Mouse (Mus musculus) embryonic fibroblast, embryonic 13.5 days (primary cell): ENCODE data around the gene Pgs1. TPM values are rescaled to one million over a fixed set of nuclear protein-coding genes. Genes with fewer than 3 reads are reported as not detected.

ENCODE experiments used
- H3K27ac ChIP-seq: 2 replicates; pipeline ENCODE4 v1.5.1; 2012; ENCODE audit warnings: low read length, control low read depth, inconsistent platforms; ENCODE audit not compliant: insufficient read depth
- H3K4me1 ChIP-seq: 2 replicates; pipeline ENCODE4 v1.6.1; 2011; ENCODE audit warnings: low read length; ENCODE audit not compliant: control insufficient read depth, insufficient read depth
- H3K4me3 ChIP-seq: 2 replicates; pipeline ENCODE4 v1.5.1; 2011; ENCODE audit warnings: mild to moderate bottlenecking, control low read depth, low read length; ENCODE audit not compliant: insufficient read depth
- CTCF ChIP-seq: IDR thresholded peaks from 2 replicates; pipeline ENCODE4 v1.5.1; 2011; ENCODE audit warnings: mild to moderate bottlenecking, control low read depth, low read length, moderate library complexity, borderline replicate concordance; ENCODE audit not compliant: insufficient read depth
- POLR2A ChIP-seq: IDR thresholded peaks from 2 replicates; pipeline ENCODE4 v1.6.1; 2011; ENCODE audit warnings: low read depth, mild to moderate bottlenecking, control low read depth, low read length, moderate library complexity
- polyA plus RNA-seq: library from polyadenylated mRNA; stranded (reverse); fragments of >200 nt; gene quantifications from 2 replicates; pipeline ENCODE4 v1.2.4, GENCODE M21; 2011; ENCODE audit warnings: low read depth; ENCODE audit not compliant: missing spikeins, insufficient read length

The Pgs1 gene
- polyA plus RNA-seq, 1 experiment = 29.5 TPM

DNA sequence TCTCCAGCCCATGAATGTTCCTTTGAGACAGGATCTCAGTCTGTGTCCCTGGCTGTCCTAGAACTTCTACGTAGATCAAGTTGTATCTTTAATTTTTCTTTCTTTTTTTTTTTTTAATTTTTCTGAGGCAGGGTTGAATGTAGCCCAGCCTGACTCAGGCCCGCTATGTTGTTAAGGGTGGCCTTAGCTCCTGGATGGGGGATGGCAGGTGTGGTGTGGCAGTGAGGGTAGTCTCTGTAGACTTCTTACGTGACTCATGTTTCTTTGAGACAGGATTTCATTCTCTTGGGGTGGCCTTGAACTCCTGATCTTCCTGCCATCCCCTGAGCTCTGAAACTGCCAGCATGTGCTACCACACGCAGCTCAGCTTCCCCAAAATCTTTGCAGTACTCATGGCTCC is 3.1 kb downstream of the Pgs1 start:
- TF ChIP-seq POLR2A (no peak), CTCF (no peak)
- peaks cover 38% of the 10 kb centered on the region for H3K4me1 ChIP-seq
- peak overlapping the region; percentile 63 for H3K27ac ChIP-seq
- no peak overlapping the region for H3K4me3 ChIP-seq

DNA sequence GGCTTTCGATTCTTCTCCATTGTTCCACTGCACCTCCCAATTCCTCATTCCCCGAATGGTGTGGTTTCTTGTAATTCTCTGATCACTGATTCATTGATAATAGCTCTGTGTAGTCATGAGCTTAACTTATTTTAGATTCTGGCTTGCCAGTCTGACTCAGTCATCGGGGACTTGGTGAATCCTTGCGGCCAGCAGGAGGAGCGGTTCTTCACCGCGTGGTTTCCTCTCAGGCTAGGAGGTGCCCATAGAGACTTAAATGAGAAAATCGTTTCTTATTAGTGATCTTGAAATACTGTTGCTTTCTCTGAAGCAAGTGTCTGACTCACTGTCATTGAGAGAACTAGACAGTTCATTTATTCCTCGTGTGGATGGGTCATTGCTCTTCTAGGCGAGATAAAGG is 3.8 kb downstream of the Pgs1 start:
- Histone ChIP-seq H3K4me1 (peaks cover 44% of the 10 kb centered on the region), H3K4me3 (no peak overlapping the region), H3K27ac (peak overlapping the region; percentile 63)
- TF ChIP-seq CTCF (peak; percentile 26; the same call in 1 of the 2 replicates), POLR2A (no peak)

DNA sequence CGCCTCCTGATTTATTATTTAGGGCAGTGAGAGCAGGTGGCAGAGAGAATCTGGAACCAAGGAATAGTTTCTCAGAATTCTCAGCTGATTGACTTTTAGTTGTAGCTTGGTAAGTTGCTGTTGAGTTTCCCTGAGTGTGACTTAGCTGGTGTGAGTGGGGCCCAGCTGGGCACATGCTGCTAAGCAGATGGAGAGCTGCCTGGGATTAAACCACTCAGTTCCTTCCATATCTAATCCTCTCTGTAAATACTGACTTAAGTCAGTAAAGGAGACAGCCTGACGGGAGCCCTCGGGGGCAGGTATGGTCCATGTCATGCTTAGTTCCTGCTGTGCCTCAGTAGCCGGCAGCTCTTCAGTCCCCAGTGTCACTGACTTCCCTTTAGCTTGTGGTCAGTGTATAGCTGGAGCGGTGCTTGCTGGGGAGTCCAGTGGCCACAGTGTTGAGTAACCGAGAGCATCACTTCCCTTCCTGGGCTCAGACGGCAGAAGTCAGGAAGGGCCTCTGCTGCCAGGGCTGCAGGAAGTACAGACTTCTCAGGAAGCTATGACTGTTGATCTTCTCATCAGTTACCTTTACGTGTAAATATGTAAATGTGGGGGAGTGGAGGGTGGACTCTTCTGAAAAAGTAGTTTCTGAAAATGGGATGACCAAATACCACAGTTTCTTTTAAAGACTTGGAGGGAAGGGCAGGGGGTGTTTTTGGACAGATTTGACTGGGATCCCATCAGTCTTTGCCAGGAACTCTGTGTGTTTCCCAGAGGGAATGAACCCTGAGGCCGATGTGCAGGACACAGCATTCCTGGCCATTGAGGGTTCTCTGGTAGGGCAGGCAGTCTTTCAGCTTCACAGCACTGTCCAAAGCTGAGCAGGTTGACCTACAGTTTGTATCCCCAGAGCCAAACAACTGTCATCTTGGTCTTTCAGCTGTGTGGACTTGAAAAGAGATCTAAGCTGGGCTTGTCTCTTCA is 5.7 kb downstream of the Pgs1 start:
- no peak for TF ChIP-seq POLR2A
- no peak for TF ChIP-seq CTCF
- H3K4me1 ChIP-seq = peaks cover 56% of the 10 kb centered on the region
- H3K27ac ChIP-seq = no peak overlapping the region
- H3K4me3 ChIP-seq = no peak overlapping the region

DNA sequence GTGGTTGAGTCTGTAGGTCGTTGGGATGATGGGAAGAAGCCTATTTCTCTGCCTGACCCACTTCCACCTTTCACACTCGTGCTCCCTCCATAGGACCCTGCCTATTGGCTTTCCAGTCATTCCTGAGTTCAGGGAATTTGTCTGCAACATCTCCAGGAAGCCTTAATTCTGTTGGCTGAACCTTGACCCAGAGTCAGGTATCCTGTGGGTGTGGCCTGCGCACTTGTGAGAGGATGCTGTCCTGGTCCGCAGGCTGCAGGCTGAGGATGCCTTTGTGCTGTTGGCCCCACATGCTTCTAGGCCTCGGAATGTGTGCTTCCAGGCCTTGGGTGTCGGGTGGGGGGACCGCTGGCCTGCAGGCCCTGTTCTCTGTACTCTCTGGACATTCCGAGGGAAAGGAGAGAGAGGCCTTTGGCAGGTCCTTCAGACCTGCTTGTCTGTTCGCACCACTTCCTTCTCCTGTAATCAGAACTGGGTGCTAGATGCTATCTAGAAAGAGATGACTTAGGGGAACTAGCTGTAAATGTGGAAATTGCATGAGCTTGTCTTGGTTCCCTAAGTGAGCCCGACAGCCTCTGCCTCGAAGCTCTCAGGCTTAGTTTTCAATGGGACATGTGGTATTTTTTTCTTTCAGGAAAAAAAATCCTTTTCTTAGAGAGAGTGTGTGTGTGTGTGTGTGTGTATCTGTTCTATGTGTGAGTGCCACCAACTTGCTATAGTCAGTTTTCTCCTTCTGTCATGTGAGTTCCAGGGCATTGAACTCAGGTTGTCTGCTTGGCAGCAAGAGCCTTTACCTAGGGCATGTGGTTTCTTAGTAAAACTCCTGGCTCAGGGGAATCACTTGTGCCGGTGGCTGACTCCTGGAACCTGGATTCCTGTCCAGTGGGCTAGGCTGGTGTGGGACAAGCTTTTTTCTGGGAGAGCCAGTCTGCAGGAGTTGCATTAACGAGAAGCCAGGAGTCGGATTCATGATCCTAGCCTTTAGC is 7.4 kb downstream of the Pgs1 start:
- no peak for TF ChIP-seq POLR2A
- no peak for TF ChIP-seq CTCF
- Histone ChIP-seq H3K27ac (peak overlapping the region; percentile 91), H3K4me3 (no peak overlapping the region), H3K4me1 (peaks cover 53% of the 10 kb centered on the region)

DNA sequence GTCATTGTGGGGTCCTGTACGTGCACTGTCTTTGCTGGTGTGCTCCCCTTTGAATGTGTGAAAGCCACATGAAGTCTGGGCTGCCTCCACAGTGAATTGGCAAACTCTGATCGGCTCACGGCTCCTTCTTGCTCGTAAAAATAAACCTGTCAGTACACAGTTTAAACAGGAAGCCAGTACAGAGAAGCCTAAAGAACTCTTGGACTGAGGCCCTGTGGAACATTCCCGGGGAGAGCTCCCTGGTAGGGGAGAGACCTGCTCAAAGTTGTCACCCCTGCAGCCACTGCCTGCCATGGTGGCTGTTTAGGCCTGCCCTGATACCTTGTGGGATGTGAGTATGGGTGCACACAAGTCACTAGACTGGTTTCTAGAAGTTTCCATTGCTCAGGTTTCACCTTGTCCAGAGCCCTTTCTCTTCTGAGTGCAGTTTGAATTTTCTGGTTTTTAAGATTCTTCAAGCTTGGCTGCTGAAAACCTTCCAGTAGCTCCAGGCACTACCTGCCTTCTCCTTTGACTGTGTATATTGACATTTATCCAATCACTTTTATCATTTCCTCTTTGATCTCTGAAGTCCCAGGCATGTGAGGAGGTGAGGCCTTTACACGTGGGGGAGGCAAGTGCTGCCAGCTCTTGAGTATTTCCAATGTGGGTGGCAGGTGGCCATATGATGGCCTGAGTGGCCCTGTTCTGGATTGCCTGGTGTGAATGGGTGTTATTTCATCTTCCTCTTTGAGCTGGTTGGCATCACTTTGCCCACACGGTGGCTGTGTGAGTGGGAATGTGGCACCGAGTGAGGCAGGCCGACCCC is 8.4 kb downstream of the Pgs1 start:
- TF ChIP-seq POLR2A = no peak
- no peak for TF ChIP-seq CTCF
- peaks cover 46% of the 10 kb centered on the region for H3K4me1 ChIP-seq
- peak overlapping the region; percentile 91 for H3K27ac ChIP-seq

DNA sequence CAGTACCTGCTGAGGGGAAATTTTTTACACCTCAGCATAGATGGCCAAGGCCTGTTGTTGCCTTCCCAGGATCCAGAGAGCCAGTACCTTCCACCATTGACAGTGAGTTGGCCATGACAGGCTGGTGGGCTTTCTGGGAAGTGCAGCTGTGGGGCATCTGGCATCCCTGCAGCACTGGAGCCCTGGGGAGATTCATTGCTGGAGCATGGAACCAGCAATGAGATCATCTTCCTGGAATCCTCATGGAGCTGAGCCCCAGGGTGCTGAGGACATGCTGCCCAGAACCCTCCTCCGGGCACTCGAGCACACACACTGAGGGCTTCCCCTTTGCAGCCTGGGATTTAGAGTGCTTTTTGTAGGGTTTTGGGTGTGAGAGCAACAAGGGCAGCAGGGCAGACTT is 9.2 kb downstream of the Pgs1 start:
- H3K4me1 ChIP-seq = peaks cover 44% of the 10 kb centered on the region
- peak overlapping the region; percentile 91 for H3K27ac ChIP-seq
- TF ChIP-seq POLR2A (no peak), CTCF (no peak)
- no peak overlapping the region for H3K4me3 ChIP-seq

More for the DNA sequence above, 8.4 kb downstream of the Pgs1 start:
- H3K4me3 ChIP-seq = no peak overlapping the region

DNA sequence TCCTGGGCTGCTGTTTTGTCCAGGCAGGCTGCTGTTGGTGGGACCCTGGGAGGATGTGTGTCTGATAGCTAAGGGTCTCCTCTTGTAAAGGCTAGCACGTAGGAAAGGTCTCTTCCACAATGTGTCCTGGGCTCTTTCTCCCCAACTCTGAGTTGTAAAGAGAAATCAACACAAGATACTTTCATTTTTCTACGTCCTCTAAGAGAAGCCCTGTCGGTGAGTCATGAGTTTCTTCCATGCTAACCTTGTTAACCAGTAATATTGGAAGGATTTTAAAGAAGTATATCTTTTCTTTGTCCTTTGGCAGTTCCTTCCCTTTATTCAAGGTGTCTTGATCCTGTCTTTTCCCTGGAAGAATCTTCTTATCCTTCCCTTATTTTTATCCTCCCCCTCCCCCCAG is 9.6 kb downstream of the Pgs1 start:
- H3K27ac ChIP-seq = peak overlapping the region; percentile 91
- TF ChIP-seq CTCF (no peak), POLR2A (no peak)
- H3K4me1 ChIP-seq = peaks cover 44% of the 10 kb centered on the region
- H3K4me3 ChIP-seq = no peak overlapping the region

DNA sequence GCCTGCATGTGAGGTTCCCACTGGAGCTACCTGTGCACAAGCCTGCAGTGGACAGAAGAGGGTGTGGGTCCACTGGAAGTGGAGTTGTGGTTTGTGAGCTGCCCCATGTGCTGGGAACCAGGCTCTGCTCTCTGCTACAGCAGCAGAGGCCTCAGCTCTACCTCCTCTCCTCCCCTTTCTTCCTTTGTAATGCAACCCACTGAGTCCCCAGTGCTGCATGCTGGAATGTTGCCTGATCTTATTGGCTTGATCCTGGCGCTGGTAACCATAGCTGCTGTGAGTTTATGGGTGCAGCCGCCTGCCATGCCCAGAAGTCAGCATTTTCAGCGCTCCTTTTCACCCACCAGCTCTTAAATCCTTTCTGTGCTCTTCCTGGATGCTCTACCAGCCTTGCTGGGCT is 10.0 kb downstream of the Pgs1 start:
- H3K27ac ChIP-seq = peak overlapping the region; percentile 91
- no peak for TF ChIP-seq CTCF
- no peak for TF ChIP-seq POLR2A
- H3K4me3 ChIP-seq = no peak overlapping the region
- H3K4me1 ChIP-seq = peaks cover 48% of the 10 kb centered on the region

DNA sequence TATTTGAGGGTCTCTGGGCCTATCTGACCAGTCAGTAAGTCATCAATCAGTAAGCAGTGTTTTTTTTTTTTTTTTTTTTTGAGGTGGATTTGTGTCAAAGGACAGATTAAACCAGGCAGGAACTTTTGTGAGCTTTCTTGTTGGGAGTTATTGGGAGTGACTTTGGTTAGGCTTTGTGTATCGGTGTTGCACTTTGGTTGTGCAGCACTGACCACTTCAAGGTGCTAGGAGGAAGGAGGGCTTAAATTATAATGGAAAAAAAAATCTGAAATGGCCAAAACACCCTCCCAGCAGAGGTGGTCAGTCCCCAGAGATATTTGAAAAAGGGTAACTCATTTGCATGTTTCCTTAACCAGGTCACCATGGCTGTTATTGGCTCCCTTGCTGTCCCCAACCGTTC is 11.0 kb downstream of the Pgs1 start:
- TF ChIP-seq CTCF (no peak), POLR2A (no peak)
- peaks cover 39% of the 10 kb centered on the region for H3K4me1 ChIP-seq
- H3K27ac ChIP-seq = no peak overlapping the region
- H3K4me3 ChIP-seq = no peak overlapping the region
